Mouse (Mus musculus): ENCODE measurements at regions not wholly inside any gene's neighbourhood (a gene's known extent, or its start where the extent isn't known, plus 50 kb on each side); places are given as distances from the start of the nearest gene placed in this dataset.

DNA sequence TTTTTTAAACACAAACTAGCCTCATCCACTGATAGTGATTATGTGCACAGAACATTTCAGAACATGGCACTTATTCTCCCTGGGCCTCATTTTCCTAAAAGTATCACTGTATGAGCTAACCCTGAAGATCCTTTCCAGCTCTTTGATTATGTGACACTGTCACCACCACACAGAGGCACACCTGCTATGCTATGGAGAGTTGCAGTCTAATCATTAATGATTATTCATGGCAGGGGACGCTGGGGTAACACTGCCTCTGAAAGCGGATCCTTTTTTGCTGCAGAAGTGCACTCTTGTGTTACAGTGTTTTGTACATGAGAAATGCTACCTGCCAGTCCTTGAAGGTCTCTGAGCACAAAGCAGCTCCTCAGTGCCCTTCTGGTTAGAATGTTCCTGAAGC, 615.3 kb upstream of the Fbxo33 start:
- DNase-seq (ENCODE audit: low spot score), result no peak

DNA sequence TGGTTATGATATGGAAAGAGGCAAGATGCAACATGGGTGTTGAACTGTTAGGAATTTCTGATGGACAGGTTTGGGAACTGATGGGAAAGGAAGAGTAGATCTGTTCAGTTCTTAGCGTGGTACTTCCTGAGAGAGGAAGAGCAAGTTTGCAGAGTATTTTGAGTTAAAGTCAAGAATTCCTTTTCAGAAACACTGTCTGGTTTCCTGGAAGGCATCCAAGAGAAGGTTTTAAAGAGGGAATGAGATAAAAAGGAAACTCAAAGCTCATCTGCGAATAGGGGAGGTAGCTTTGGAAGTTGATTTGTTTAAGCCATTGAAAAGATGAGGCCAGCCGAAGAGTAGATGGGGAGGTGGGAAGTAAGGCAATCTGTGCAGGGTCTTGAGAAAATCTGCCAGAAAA, 603.4 kb upstream of the Fbxo33 start:
- no peak for DNase-seq (ENCODE audit: low spot score)

DNA sequence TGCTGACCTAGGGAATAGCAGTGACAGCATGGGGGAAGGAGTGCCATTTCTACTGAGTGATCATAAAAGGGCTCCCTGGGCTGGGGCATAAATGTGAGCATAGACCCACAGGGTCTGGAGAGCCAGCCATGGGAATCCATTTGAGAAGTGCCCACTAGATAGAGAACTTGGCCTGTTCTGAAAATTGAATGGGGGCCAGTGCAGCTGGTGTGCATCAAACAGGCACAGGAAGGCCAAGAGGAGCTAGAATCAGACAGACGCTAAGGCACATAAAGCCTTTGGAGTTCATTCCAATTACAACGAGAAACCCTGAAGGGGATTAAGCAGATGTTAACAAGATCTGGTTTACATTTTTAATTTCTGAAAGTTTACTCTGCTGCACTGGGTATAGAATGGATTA, 602.9 kb upstream of the Fbxo33 start:
- DNase-seq (ENCODE audit: low spot score), result no peak

DNA sequence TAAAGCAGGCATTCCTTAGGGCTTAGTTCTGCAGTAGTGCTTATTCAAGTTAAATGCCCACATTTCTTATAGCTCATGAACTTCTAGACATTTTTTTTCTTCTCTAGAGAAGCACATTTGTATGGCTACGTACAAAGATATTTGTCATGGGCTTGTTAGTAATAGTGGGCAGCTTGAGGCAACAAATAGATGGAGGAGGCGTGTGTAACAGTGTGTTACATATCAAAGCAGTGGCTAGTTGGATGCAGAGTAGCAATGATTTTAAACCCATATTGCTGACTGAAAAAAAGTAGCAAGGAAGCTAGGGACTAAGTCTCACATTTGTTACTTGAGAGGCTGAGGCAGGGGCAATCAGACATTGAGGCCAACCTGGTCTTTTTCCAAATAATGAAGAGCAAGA, 602.2 kb upstream of the Fbxo33 start:
- DNase-seq (ENCODE audit: low spot score), result no peak

DNA sequence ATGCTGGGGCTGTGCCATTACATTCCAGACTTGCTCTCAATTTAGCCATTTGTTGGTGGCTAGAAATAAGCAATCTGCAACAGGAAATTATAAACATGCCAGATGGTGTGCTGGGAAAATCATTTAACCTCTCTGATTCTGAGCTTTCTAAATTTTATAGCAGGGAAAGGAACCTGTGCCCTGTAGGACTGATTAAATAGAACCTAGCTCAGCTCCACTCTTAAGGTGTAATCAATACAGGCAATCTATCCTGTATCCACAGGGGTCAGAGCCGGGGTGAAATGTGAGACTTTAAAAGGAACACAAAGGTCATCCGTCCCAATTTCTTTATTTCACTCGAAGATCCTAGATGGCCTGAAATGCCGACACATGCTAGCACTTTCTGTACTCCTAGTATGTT, 596.4 kb upstream of the Fbxo33 start:
- DNase-seq (ENCODE audit: low spot score), result no peak

DNA sequence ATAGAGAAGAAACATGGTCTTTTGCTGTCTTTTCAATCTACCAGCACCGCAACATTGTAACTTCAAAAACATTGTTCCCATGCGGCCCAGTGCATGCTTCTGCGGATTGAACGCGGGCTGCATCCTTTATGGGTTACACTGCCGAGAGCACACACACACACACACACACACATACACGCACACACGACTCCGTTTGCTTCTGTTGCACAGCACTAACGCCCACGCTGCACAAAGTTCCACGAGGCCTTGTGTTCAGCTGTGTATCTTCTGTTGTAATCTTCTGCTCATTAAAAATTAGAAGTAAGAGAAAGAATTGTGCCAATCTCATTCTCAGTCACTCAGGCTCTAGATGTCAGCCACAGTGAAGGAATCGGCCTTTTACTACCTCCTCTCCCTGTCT, 594.8 kb upstream of the Fbxo33 start:
- DNase-seq (ENCODE audit: low spot score), result no peak

DNA sequence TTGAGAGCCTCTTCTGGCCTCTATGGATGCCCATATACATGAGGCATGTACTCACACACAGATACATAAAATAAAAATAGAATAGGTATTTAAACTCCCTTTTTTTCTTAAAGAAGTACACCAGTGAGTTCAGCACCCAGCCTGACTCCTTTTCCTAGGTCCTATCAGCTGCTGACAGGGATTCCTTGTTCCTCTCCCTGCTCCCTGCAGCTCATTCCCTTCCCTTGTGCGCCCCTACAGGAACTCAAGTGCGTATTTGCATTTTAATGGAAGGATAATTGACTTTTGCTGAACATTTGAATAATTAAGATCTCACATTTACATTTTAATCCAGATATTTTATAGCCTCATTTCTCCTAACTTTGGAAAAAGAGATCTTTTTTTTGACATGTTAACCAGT, 589.7 kb upstream of the Fbxo33 start:
- no peak for DNase-seq (ENCODE audit: low spot score)

DNA sequence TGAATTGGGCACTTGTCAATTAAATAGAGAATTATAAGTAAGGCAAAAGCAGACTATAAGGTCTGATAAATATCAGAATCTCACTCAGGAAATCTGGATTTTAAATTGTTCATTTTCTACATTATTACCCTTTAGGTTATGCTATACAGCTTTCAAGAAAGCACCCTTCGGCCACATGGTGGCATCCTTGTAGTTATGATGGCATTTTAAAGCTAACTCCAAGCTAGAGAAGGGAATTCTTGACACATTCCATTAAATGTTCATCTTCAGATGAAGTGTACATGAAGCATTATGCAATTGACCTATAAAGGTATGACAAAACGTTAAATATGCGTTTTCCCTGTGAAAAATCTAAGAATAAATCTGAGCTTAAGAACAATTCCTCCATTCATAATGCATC, 578.5 kb upstream of the Fbxo33 start:
- no peak for DNase-seq (ENCODE audit: low spot score)

DNA sequence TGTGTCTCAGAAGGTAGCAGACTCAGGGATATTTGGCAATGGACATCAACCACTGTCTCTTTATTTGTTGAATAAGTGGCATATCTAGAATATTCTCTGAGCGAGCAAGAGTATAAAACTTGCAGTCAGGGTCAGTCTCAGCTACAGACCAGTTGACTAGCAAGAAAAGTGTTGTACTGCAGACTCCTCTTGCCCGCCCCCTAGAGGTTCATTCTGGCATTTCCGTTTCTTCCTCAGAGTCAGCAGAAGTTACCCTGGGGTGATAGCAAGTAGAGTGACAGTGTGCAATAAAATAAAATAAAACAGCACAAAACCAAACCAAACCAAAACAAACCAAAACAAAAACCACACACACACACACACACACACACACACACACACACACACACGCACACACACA, 571.9 kb upstream of the Fbxo33 start:
- DNase-seq (ENCODE audit: low spot score), result no peak

DNA sequence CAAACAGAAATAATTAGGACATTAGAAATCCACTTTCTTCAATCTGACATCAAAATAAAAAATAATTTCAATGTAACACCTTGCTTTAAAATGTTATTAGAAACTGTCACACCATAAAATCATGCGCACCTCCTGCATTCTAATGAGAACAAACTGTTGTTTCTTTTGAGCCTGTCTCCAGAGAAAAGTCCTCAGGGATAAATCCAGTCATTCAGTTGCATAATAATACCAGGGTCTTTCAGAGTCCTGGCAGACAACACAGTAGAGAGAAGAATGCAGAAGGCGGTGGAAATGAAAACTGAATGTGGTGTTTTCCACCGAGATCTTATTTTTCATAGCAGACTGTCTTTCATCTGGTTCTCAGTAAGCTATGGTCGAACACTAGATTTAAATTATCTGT, 567.3 kb upstream of the Fbxo33 start:
- DNase-seq (ENCODE audit: low spot score), result no peak

DNA sequence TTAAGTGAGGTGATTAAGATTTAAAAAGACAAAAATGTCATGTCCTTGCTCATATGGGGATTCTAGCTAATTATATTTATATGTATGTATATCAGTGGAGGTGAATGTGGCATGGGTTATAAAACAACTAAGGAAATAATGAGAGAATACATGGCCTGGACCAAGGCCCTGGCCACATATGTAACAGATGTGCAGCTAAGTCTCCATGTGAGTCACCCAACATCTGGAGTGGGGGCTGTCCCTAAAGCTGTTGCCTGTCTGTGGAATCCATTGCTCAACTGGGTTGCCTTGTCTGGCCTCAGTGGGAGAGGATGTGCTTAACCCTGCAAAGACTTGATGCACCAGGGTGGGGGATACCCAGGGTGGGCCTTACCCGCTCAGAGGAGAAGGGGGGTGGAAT, 551.5 kb upstream of the Fbxo33 start:
- DNase-seq (ENCODE audit: low spot score), result no peak

DNA sequence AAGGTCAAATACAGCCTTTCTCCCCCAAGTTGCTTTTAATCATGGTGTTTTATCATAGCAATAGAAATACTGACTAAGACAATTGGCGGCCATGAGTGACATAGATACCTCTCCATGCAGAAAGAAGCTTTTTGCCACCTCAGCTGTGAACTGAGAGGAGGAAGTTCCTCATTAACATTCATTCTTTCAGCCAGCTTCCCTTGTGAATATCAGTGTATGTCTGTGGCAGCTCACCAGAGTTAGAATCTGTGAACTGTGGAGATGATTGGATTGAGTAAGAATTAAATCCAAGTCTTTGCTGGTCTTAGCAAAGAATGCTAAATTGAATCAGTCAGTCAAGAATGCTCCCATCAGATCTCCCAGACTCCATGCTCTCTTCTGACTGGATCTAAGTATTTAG, 542.7 kb upstream of the Fbxo33 start:
- DNase-seq (ENCODE audit: low spot score), result no peak

DNA sequence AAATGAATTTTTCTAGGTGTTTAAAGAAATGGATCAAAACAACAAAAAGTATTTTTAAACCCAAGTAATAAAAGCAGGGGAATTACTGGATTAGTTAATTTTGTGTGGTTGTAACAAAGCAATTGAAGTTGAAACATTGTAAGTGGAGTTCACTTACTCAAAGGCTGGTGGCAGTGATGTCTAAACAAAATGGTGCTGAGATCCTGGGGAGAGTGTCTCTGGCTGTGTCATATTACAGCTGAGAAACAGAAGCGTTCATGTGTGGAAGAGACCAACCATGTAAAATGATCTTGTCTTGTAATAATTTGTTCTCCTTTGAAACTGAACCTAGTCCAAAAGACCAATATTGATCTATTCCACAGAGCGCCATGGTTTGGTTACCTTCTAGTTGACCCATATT, 525.2 kb upstream of the Fbxo33 start:
- DNase-seq (ENCODE audit: low spot score), result no peak

DNA sequence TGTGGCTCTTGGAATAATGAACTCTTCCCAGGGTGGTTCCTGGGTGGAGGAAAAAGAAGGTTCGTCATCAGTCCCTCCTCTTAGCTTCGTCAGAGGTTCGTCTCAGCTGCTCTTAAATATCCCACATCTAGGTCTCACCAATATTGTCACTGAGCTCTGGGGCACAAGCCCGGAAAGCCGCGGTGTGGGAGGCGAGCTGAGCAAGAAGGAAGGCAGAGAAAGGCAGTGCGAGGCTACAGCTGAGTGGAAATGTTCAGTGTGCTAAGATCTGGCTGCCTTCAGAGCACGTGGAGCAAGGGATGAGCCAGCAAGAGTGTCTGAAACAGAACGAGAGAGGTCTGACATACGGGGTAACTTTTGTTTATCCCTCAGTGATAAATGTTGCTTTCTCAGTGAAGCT, 523.7 kb upstream of the Fbxo33 start:
- DNase-seq (ENCODE audit: low spot score), result no peak

DNA sequence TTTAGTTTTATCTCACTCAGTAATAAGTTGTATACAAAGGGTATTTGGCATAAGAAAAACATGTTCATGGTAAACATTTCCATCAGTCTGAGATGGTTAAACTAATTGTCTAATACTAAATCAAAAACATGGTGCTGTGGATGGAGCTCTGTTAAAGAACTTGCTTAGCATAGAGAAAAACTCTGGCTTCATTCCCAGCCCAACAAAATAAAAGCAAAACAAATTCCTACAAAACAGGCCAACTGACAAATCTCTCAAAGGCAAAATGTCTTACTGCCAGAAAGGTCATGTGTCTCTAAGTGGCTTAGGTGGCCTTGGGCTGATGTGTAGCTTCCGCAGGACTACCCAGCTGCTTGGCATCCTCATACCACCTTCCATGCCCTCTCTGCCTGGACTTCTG, 505.4 kb upstream of the Fbxo33 start:
- DNase-seq (ENCODE audit: low spot score), result no peak

DNA sequence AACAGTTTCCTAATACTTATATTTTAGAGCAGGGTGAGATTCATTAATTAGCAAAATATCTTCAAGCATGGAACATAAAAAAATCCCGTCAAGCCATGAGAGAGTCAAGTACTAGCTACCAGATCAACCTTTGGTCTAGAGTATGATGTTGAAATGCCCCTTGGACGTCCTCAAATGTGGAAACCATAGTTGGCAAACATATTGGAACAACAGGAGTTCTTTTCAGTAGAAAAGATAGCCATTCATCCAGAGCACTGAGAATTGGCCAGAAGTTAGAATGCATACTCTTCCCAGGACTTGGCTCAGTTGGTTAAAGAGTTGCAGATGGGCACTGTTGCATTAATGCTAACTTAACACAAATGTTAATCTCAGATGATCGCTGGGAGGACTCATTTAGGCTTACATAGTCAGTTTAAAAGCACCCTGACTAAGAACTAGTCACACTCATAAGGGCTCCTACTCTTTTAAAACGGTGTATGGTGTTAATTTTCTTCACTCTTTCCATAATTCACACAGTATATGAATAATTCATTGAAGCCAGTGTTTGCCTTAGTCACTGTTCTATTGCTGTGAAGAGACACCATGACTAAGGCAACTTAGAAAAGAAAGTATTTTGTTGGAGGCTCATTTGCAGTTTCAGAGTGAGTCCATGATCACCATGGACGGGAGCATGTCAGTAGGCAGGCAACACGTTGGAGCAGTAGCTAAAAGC, 503.1 kb upstream of the Fbxo33 start:
- DNase-seq (ENCODE audit: low spot score), result no peak

DNA sequence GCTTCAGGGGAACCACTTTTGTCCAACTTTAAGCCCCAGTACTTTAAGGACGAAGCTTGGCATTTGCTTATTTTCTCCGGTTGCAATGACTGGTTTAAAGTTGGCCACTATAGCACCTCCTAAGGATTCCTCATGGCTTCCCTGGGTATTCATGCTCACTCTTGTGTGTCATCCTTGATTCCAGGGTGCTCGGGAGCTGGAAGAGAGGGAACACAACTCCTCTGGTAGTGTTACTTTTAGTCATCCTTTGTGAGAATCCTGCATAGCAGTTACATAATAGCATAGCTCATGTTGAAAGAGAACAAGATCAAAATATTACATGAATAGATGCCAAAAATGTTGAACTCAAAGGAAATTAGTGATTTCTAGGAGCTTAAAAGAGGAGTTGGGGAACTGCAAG, 493.7 kb upstream of the Fbxo33 start:
- no peak for DNase-seq (ENCODE audit: low spot score)

DNA sequence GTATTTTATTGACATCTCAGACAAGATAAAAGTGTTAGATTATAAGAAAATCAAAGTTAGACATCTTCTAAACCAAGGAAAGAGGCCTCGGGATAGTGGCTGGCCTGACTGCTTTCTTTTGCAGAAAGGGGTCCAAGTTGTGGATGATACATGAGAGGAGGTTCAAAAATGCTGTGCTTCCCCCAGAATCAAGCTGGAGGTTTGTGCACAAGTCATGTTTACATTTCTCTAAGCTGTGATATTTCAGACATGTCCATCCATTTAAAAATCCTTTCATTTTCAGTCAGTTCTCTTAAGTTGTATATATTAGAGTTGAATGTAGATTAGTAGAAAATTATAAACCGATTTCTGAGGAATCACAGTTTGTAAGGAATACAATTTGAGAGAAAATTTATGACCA, 463.7 kb upstream of the Fbxo33 start:
- DNase-seq (ENCODE audit: low spot score), result no peak

DNA sequence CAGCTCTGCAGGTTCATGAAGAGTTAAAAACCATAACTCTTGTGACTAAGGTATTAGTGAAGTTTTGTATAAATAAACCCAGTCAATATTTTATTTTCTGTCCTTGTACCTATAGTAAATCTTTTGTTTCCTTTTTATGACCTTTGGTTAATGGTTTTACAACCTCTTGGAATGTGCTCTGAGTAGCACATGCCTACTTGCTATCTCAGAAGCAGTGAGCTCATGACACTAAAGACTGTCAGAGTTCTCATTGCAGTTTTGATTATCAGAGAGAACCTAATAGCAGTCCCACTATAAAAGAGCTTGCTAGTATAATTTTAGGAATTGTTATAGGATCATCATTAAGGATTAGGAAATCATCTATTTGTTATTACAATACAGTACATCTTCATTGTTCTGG, 443.6 kb upstream of the Fbxo33 start:
- DNase-seq (ENCODE audit: low spot score), result no peak

DNA sequence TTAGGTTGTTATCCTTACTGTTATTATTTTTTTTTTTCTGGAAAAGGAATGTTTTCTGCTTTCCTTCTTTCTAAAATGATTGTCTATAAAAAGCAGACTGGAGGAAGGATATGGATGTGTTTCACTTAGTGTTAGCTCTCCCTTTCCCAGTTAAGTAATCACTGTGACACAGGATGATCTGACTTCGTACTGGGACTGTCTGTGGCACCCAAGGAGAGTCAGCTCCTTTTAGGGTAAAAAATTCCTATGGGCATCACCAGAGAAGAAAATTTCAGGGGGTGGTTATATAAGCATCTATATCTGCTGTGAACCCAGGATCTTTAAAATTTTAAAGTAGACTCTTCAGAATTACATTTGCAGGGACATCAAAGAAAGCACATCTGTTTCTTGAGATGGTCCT, 411.2 kb upstream of the Fbxo33 start:
- no peak for DNase-seq (ENCODE audit: low spot score)

DNA sequence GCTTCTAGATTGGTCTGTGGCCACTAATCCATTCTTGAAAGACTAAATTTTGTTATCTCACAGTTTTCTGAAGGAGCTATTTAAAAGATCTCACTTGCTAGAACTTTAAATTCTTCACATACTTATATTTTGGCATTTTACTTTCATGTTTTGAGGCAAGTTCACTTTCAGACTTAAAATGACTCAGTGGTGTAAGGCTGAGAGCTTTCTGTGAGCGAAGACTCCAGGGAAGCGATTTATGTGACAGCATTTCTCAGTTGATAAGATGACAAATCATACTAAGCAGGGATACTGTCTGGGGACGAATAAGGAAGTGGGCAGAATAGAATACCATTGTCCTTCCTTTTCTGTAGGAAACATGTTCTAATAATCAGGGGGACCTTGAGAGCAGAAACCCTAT, 403.6 kb upstream of the Fbxo33 start:
- DNase-seq (ENCODE audit: low spot score), result no peak

DNA sequence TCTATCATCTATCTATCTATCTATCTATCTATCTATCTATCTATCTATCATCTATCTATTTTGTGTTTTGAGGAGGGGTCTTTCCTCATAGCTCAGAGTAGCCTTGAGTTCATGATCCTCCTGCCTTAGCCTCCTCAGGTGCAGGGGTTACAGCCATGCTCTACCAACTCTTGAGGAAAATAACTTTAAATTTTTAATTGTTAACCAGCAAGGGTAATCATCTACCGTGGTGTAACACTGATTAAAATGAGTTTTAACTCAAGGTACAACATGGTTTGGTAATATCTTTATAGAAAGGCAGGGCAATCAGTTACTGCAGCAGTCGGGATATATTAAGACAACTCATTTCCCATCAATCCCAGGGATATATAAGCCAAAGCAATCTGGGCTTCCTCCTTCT, 401.6 kb upstream of the Fbxo33 start:
- DNase-seq (ENCODE audit: low spot score), result no peak

DNA sequence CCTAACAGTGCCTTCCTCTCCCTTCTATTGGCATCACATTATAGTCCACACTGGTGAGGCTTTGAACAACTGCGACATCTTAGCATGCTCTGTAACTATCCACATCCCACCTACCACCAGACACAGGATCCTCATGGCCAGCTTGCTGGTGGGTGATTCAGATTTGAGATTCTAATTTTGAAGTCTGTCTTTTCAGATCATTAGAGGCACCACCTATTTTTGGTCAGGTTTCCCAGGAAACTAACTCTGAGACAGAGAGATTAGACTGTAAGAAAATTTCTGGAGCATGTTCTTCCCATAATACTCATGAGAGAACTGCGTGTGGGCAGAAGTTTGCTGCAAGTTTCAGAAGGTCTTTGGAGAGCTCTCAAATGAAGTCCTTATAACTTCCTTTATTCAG, 400.8 kb upstream of the Fbxo33 start:
- no peak for DNase-seq (ENCODE audit: low spot score)

DNA sequence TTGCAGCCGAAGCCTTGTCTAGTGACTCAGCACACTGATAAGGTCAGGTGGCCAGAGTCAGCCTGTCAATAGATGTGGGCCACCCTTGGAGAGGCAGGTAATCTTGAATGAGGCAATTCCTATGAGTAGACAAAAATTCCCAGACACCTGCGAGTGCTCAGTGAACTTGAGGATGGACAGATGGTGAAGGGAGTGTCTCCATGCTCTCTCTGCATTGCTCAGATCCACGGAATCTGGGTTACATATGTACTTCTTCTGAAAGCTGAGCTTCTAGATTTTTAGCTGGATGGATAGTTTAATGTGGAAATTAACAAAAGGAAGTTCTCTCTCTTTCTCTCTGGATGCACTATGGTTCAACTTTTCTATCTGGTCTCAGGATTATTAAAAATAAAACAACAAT, 396.6 kb upstream of the Fbxo33 start:
- no peak for DNase-seq (ENCODE audit: low spot score)

DNA sequence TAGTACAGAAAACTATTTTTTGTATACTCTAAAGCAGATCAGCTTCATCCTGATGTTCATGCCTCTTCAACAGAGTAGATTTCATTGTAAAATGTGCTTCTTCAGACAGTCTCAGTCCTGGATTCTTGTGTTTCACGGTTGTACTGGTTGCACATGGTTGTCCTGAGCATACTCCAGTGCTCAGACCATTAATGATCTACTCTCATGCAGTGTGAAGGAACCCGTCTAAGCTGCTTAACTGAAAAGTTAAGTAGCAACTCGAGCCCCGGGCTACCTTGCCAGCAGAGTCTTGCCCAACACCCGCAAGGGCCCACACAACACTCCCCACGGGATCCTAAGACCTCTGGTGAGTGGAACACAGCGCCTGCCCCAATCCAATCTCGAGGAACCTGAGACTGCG, 380.3 kb upstream of the Fbxo33 start:
- no peak for DNase-seq (ENCODE audit: low spot score)

All from ovary, postnatal 14 days (tissue).